Mouse (Mus musculus) adrenal gland, adult 18-20 months (tissue): Measurements from ENCODE around the gene Itgb1bp2. TPM values are rescaled to one million over a fixed set of nuclear protein-coding genes. Genes with fewer than 3 reads are reported as not detected.
A peak's percentile ranks its signal among the peaks of the same experiment; 100 is the strongest.

Experiments used
- DNase-seq, 2 experiments: peaks; one replicate each; pipeline ENCODE4 v3.0.0; 2021 to 2022; ENCODE audit warnings: low spot score in 2 of 2
- long read RNA-seq, 2 experiments: library from polyadenylated mRNA; stranded (forward); transcript quantifications; one replicate each; pipeline ENCODE4 v2.0.0; 2021
- total RNA-seq, 2 experiments: library from RNA; stranded (reverse); gene quantifications; 1 replicate in 1 of 2; 2 replicates in 1 of 2; pipeline ENCODE4 v1.2.3; 2021

The Itgb1bp2 gene
- total RNA-seq: under 1 TPM; 0.53 to 0.74 TPM
- long read RNA-seq, experiment 1: 0 reads
- long read RNA-seq, experiment 2, partial matches to known transcripts: 1 of 1 reads
- long read RNA-seq, experiment 2, other reads (novel, unspliced or antisense): 0 of 1 reads

DNA sequence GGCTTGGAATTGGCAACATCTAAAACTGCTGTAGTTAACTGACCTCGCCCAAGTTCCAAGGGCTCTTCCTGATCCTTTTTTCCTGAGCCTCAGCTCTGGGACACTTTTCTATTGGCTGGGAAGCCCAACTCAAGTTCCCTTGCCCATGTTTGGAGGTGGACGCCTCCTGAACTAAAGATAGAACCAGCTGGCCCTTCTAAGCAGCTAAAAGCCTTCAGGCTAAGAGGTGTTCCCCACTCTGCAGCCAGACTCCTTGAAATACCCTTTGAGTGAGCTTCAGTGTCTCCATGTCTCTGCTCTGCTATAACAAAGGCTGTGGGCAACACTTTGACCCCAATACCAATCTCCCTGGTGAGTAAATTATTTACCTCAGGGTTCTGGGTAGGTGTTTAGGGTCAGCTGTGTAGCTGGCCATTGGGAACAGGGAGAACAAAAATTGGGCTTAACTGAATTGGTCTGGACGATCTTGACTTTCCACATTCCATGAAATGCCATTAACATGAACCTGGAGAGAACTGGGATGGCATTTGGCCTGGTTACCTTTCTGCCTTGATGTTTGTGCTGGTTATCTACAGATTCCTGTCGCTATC, at the start of gene Itgb1bp2:
TSS of gene Itgb1bp2 (plus strand) at position 203 of the 590 bp plus-strand sequence.
- DNase-seq: no peak

DNA sequence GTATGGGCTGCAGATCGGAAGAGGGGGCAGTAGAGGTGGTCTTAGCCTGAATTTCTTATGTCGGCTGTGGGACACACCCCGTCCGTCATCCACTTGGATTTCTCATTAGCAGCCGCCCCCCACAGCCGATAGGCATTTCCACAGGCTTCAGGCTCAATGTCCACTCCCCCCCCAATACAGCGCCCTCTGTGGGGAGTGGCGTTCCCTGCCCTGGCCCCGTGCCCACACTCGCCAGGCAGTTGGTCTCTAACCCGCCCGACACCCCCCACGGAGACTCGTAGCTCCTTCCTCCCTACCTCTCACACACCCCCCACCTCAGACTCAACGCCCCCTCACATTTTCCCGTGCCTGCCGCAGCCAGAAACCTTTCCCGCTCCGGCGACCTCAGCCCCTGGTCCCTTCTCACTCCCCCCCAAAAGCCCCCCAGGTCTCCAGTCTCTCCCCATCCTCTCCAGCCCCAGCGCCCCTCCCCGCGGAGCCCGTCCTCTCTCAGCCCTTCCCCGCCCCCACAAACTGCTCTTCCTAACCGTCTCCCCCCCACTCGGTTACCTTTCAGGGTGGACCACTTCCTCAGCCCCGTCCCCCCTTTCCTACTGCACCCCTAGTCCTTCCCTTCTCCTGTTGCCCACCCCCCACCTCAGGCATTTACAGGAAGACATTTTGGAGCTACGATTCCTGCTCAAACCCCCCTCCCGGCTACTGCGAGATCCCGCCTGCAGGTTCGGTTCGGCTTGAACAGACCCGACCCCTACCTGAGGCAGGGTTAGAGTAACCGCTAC, 29.8 kb upstream of the Itgb1bp2 start:
- DNase-seq: peak; percentile 49 to 51

DNA sequence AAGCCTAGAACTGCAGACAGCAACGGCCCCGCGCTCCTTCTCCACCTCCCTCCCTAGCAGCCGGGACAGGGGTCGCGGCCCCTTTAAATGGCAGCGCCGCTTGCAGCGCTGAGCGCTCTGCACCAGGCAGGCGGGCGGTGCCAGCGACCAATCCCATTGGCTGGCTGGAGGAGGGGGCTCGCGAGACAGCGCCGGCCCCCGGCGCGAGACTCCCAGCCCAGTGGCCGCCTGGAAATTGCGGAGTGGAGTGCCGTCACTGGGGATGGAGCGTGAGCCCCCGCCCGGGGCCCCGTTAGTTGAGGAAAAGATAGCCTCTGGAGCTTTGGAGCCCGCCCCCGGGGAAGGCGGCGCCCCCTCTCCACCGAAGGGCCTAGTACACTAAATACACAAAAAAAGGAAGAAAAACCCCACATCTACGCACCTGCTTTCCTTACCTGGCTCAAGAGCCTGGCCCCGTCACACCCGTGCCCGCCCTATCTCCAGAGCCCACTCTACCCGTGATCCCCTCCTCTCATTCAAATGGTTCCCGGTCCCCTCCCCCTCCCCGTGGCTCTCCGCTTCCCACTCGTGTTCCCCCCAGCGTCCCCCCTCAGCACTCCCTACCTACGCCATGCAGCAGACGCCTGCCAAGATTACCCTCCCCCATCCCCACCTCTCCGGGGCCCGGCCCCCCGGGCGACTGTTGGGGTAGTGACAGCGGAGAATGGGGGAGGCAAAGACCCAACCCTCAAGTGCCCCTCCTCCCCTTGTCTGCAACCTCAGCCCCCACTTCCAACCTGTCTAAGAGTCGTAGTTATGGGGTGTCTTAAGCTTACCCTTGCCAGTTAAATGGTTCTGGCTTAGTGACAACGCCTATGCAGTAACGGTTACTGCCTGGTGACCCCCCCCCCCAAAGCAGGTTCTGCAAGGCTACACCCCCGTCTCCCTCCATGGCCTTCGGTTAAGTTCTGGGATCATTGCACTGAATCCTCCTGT, 28.9 kb upstream of the Itgb1bp2 start:
- DNase-seq: peak; percentile 67 to 71

DNA sequence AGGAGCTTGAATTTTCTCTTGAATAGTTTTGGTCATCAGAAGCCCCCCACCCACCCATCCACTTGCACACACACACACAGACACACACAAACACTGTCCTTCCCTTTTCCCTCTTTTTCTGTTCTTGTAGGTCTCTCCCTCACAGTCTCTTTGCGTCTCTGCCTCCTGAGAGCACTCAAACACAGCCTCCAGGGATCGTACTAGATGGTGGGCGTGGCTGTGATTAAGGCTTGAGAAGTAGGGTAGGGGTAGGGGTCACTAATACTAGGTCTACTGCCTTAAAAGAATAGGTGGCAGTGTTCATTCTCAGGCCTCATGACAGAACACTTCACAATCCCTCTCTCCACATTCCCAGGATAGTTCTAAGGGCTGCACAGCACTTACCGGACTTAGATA, 28.2 kb upstream of the Itgb1bp2 start, which contains the start of gene Zmym3:
TSS of gene Zmym3 (minus strand) at position 150 of the 396 bp plus-strand sequence.
- DNase-seq: no peak

DNA sequence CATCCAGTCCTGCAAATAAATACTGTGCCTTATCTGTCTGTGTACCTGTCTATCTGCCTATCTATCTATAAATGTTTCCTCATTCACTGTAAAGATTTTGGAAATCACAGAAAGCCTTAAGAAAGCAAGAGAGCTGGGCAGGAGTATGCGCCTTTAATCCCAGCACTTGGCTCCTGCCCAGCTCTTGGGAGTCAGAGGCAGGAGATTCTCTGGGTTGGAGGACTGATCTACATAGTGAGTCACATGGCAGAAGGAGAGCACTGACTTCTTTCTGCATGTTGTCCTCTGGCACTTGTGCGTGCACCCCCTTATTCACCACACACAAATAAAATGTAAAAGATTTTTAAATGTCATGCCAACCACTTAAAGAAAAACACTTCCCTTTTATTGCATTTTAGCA, 25.4 kb upstream of the Itgb1bp2 start:
- no peak for DNase-seq

DNA sequence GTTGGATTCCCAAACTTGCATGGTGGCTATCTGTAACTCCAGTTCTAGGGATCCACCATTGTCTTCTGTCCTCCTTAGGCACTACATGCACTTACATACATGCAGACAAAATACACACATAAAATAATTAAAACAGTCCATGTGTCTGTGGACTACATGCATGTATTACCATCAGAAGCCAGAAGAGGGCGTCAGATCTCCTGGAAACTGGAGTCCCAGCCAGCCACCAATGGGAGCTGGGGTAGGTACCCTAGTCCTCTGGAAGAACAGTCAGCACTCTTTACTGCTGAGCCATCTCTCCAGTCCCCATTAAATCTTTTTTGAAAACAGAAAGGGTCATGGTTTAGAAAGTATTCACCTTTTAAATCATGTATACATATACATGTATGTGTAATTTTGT, 21.1 kb upstream of the Itgb1bp2 start:
- no peak for DNase-seq

DNA sequence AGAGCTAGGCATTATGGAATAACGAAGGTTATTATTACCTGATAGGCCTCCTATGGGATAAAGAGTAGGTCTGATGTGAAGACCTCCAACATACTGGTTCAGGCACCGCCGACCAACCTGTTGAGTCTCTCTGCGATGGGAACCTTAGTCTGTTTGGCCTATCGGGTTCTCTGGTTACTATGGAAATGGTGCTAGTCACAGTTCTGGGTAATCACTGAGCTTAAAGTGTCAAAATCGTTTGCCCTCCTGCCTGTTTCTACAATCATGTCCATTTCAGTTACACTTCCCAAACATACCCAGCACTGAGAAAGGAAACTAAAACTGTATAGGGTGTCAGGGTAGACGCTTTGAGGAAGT, 20.1 kb upstream of the Itgb1bp2 start:
- no peak for DNase-seq

DNA sequence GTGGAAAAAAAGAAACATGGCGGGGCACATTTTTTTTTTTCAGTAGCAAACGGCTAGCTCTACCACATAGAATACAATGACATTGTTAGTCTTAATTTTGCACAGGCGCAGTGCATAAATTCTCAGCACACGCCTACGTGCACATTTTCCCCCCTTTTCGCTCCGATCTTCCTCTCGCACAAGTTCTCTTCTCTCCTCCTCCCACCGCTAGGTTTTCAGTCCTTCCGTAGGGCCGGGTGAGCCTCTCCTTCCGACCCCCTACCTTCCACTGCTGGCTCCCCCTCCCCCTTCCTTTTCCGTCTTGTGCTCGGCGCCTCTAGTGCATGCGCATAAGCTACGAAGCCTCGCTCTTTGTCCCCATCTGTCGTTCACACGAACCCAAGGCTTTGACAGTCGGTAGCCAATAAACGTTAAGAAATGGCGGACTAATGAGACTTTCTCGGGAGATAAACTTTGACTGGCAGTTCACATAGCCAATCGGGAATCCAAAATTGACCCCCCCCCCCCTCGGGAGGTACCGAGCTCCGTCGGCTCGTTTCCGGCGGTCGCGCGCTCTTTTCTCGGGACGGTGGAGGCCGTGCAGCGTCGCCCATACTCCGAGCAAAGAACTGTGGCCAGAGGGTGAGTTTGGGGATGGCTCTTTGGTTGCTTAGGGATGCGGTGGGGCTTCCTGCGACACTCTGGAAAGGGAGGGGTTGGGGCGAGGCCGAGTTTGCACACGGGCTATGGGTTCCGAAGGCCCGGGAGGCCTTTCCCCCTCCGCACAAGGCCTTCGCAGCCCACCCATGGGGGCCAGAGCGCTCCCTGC, 19.5 kb upstream of the Itgb1bp2 start, which contains the start of gene Nono:
TSS of gene Nono (plus strand) at position 177 of the 808 bp plus-strand sequence.
- DNase-seq: peak; percentile 58 to 61

DNA sequence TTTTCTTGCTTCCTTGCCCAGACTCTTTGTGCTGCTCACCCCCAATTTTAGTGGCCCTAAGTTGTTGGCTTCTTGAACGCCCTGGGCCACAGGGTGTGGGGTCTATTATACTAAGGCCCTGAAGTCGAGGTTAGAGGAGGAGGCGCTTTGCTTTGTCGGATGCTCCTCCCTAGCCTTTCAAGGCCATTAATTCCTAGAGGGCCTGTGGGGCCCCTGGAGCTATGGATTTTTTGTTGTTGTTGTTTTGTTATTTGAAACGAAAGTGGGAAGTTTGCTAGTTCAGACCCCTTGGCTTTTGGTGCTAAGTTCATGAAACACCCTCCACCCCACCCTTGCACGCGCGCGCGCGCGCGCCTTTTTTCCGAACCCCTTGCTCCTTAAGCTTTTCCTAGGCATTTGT, 18.9 kb upstream of the Itgb1bp2 start:
- DNase-seq: no peak

DNA sequence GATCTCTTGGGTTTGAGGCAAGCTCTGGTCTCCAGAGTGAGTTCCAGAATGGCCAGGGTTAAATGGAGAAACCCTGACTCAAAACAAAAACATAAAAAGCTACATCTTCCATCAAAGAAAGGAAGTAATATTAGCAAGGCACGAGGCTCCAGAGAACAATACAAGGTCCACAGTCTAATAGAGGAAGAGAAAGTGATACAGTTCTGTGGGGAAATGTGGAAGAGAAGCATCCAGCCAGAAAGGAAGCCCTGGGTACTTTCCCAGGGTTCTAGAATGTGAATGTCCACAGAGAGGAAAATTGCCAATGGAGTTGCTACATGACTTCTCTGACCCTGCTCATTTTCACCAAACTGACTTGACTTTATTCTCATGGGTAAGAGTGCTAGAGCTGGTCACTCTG, 2.3 kb downstream of the Itgb1bp2 start:
- DNase-seq: no peak

DNA sequence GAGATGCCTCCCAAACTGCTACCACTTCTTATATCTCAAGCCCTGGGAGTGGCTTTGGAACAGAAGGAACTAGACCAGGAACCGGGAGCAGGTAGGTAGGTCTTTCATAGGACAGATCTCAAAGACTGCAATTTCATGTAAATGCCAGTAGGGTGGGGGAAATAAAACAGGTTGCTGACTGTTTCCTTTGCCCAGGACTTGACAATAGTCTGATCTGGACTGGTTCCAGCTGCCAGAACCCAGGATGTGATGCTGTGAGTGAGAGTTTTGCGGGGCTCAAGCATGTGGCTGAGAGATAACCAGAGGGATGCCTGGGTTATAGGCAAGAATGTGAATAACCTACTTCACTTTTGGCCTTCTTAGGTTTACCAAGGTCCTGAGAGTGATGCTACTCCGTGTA, 2.7 kb downstream of the Itgb1bp2 start:
- no peak for DNase-seq

DNA sequence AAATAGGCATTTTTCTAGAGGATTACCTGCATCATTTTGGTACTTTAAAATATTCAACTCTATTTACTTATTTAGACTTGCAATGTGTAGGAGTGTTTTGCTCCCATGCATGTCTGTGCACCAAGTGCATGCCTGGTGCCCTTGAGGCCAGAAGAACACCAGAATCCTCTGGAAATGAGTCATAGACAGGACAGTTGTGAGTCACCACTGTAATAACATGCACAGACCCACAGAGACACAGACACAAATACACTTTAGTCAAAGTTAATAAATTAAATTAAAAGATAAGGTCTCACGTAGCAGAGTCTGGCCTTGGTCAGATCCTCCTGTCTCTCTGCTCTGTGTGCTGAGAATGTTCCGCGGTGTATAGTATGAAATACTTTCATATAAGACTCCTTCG, 23.3 kb downstream of the Itgb1bp2 start:
- DNase-seq: no peak

DNA sequence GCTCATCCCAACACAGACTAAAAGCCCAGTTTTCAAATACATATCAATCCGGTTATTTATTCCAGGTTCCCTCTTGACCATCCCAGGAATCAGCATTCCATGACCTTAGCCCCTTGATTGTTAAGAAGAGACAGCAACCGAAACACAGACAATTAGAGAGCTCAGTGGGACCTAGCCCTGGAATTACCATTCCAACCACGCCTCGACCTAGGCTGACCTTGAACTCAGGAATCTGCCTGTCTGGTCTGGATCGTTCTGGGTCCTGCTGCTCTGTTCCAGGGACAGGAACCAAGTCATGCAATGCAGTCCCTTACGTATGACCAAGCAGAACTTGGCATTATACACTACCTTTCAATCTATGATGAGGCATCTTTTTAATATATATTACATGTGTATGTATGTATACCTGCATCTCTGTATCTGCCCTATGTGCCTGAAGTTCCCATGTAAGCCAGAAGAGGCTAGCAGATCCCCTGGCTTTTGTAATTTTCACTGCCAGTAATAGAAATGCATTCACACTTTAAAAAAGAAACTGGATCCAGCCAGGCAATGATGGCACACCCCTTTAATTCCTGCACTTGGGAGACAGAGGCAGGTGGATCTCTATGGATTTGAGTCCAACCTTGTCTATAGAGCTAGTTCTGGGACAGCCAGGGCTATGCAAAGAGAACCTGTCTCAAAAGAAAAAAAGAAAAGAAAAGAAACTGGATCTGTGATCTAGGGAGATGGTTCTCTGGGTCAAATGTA, 32.9 kb downstream of the Itgb1bp2 start:
- no peak for DNase-seq

DNA sequence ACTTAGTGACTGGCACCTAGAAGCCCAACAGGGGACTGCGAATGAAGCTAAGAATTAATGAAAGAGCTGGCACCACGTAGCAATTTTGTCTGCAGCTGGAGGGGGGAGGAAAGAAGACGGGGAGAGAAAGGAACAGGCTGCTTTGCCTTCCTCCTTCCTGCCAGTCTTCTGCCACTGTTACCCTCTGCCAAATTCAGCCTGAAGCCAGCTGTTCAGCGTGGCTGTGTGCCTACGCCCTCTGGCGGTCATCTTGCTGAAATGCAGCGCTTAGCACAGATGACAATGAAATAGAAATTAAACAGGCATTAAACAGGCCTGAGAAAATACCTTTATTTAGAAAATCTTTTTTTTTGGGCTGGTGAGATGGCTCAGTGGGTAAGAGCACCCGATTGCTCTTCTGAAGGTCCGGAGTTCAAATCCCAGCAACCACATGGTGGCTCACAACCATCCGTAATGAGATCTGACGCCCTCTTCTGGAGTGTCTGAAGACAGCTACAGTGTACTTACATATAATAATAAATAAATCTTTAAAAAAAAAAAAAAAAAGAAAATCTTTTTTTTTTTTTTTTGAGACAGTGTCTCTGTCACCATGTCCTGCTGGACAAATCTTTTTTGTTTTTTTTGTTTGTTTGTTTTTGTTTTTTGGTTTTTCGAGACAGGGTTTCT, 37.7 kb downstream of the Itgb1bp2 start:
- DNase-seq: peak; percentile 18 to 35

Other genes starting within 250 kb of the Itgb1bp2 start
- gene Snx12, start 226.5 kb upstream of the Itgb1bp2 start, total RNA-seq: 10 to 100 TPM; 53.7 to 54.1 TPM
- 10 to 100 TPM; 33.8 to 39.6 TPM for gene Foxo4, start 194.6 kb upstream of the Itgb1bp2 start, total RNA-seq
- gene Gm614, start 185.1 kb upstream of the Itgb1bp2 start, total RNA-seq: under 1 TPM in 1 of 2 experiments, not detected in 1; 0.54 TPM
- gene Il2rg, start 180.8 kb upstream of the Itgb1bp2 start, total RNA-seq: 1 to 10 TPM; 4.9 to 9.0 TPM
- not detected for gene Gm20489, start 180.1 kb upstream of the Itgb1bp2 start, total RNA-seq
- 10 to 100 TPM; 32.0 to 33.4 TPM for gene Med12, start 175.1 kb upstream of the Itgb1bp2 start, total RNA-seq
- 10 to 100 TPM in 1 of 2 experiments, 1 to 10 TPM in 1; 5.7 to 15.9 TPM for gene Nlgn3, start 149.9 kb upstream of the Itgb1bp2 start, total RNA-seq
- gene Gjb1, start 72.7 kb upstream of the Itgb1bp2 start, total RNA-seq: not detected
- 10 to 100 TPM; 46.3 to 73.4 TPM for gene Zmym3, start 28.2 kb upstream of the Itgb1bp2 start, total RNA-seq
- 100 to 1,000 TPM; 158 to 182 TPM for gene Nono, start 19.8 kb upstream of the Itgb1bp2 start, total RNA-seq
- gene Taf1, start 83.6 kb downstream of the Itgb1bp2 start, total RNA-seq: 10 to 100 TPM; 38.2 to 41.7 TPM
- 100 to 1,000 TPM; 113 to 171 TPM for gene Ogt, start 191.0 kb downstream of the Itgb1bp2 start, total RNA-seq